Mouse (Mus musculus) E14TG2a.4 (cell line): ENCODE results near the gene Gm826.
A peak's percentile ranks its signal among the peaks of the same experiment; 100 is the strongest.

Experiments
- H3K27me3 ChIP-seq: 2 replicates; pipeline ENCODE4 v1.6.1; 2014; ENCODE audit warnings: low read length, control low read depth; ENCODE audit not compliant: insufficient read depth
- H3K36me3 ChIP-seq: 2 replicates; pipeline ENCODE4 v1.6.1; 2014; ENCODE audit warnings: low read length, control low read depth; ENCODE audit not compliant: insufficient read depth
- H3K4me1 ChIP-seq: replicated peaks from 2 replicates; pipeline ENCODE4 v1.6.1; 2014; ENCODE audit warnings: low read depth, low read length, control low read depth
- H3K4me3 ChIP-seq: replicated peaks from 2 replicates; pipeline ENCODE4 v1.5.1; 2014; ENCODE audit warnings: mild to moderate bottlenecking, low read length
- H3K9me3 ChIP-seq: 2 replicates; pipeline ENCODE4 v1.6.1; 2014; ENCODE audit warnings: low read length, control low read depth
- CTCF ChIP-seq: conservative IDR thresholded peaks from 2 replicates; pipeline ENCODE4 v1.5.1; 2014; ENCODE audit warnings: low read length
- NANOG ChIP-seq: IDR thresholded peaks from 2 replicates; pipeline ENCODE4 v1.6.1; 2014; ENCODE audit warnings: borderline replicate concordance, low read length, mixed read lengths
- POU5F1 ChIP-seq: IDR thresholded peaks from 2 replicates; pipeline ENCODE4 v1.6.1; 2014; ENCODE audit warnings: low read length, borderline replicate concordance

Gene Gm826

GRCm38 (mm10) chr2:160321829-160322228 is 12.1 kb downstream of the Gm826 start:
- Histone ChIP-seq H3K4me1 (no peaks in the 10 kb centered on the region), H3K36me3 (no peaks in the 10 kb centered on the region), H3K4me3 (no peak overlapping the region), H3K9me3 (no peaks in the 10 kb centered on the region), H3K27me3 (peaks cover 14% of the 10 kb centered on the region; the same call in 1 of the 2 replicates)
- no peak for TF ChIP-seq CTCF
- no peak for TF ChIP-seq NANOG
- TF ChIP-seq POU5F1: no peak

- Histone ChIP-seq H3K36me3 (no peaks in the 10 kb centered on the region), H3K4me1 (0 out of 2 replicates have a peak, but pooled peaks cover 4% of the 10 kb centered on the region), H3K27me3 (peaks cover 21% of the 10 kb centered on the region), H3K4me3 (no peak overlapping the region), H3K9me3 (no peaks in the 10 kb centered on the region)
- TF ChIP-seq CTCF (no peak), POU5F1 (no peak)
Observed at GRCm38 (mm10) chr2:160318255-160318654, 15.7 kb downstream of the Gm826 start.

DNA sequence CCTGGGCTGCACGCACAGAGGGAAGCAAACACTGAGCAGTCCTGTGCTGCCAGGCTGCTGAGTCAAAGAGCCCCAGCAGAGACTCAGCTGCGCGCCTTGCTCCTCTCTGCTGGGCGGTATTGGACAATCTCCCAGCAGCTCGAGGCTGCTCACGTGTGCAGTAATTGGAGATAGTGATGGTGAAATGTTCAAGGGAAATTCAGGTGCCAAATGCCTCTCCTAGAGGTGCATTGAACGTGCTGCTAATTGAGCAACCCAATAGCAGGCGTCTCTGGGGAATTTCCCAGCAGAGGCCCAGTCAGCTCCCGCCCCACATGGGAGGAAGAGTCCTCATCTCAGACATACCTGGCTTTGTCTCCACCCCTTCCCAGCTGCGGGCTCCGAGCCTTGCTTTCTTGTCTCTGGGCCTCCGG is 20.4 kb downstream of the Gm826 start:
- 0 out of 2 replicates have a peak, but pooled peaks cover 4% of the 10 kb centered on the region for H3K4me1 ChIP-seq
- 0 out of 2 replicates have a peak overlapping the region, but pooled peaks have one; percentile 3 for H3K4me3 ChIP-seq
- no peaks in the 10 kb centered on the region for H3K36me3 ChIP-seq
- H3K9me3 ChIP-seq: no peaks in the 10 kb centered on the region
- TF ChIP-seq CTCF: no peak
- TF ChIP-seq NANOG: no peak
- TF ChIP-seq POU5F1: no peak
- peaks cover 22% of the 10 kb centered on the region for H3K27me3 ChIP-seq

- no peak overlapping the region for H3K4me3 ChIP-seq
- no peaks in the 10 kb centered on the region for H3K4me1 ChIP-seq
- no peaks in the 10 kb centered on the region for H3K9me3 ChIP-seq
- H3K36me3 ChIP-seq: no peaks in the 10 kb centered on the region
- TF ChIP-seq POU5F1 (no peak), CTCF (no peak), NANOG (no peak)
- no peaks in the 10 kb centered on the region for H3K27me3 ChIP-seq
Observed at GRCm38 (mm10) chr2:160305070-160305469, 28.9 kb downstream of the Gm826 start.

- no peaks in the 10 kb centered on the region for H3K9me3 ChIP-seq
- no peak for TF ChIP-seq NANOG
- no peak for TF ChIP-seq CTCF
- TF ChIP-seq POU5F1: no peak
- no peak overlapping the region for H3K4me3 ChIP-seq
- no peaks in the 10 kb centered on the region for H3K4me1 ChIP-seq
- no peaks in the 10 kb centered on the region for H3K27me3 ChIP-seq
- H3K36me3 ChIP-seq: no peaks in the 10 kb centered on the region
Observed at GRCm38 (mm10) chr2:160303992-160304391, 30.0 kb downstream of the Gm826 start.

DNA sequence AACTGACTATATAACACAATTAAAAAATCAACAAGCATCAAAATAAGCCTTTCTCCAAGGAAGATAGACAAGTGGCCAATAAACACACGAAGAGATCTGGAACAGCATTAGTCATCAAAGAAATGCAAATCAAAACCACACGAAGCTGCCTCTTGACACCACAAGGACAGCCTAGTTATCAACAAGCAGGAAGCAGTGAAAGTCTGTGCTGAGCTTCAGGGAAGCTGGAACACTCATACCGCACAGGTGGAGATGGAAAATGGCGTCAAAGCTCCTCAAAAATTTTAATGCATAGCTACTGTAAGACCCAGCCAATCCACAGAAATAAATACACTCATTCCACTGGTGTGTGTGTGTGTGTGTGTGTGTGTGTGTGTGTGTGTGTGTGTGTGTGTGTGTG is 31.9 kb downstream of the Gm826 start:
- H3K36me3 ChIP-seq: no peaks in the 10 kb centered on the region
- no peak overlapping the region for H3K4me3 ChIP-seq
- TF ChIP-seq CTCF (no peak), POU5F1 (no peak), NANOG (no peak)
- no peaks in the 10 kb centered on the region for H3K4me1 ChIP-seq
- H3K27me3 ChIP-seq: no peaks in the 10 kb centered on the region
- H3K9me3 ChIP-seq: no peaks in the 10 kb centered on the region

DNA sequence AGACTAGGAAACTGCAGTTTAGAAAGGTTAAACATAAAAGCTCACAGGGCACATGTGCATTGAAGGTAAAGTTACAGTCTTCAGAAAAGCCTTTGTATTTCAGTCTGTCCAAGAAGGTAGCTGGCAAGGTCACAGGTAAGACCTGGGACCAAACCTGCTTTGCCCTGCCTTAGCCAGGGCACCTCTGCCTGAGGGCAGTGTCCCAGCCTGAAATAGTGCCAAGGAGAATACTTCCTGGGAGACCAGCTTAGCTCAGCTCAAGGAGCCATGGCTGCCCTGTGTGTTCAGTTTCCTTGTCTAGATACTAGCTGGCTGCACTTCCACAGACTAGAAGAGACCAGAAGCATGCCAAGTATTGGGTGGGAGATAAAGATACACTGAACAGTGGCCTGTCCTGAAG is 35.4 kb downstream of the Gm826 start:
- Histone ChIP-seq H3K27me3 (no peaks in the 10 kb centered on the region), H3K36me3 (no peaks in the 10 kb centered on the region), H3K4me1 (no peaks in the 10 kb centered on the region), H3K4me3 (no peak overlapping the region), H3K9me3 (no peaks in the 10 kb centered on the region)
- no peak for TF ChIP-seq POU5F1
- no peak for TF ChIP-seq CTCF
- no peak for TF ChIP-seq NANOG

DNA sequence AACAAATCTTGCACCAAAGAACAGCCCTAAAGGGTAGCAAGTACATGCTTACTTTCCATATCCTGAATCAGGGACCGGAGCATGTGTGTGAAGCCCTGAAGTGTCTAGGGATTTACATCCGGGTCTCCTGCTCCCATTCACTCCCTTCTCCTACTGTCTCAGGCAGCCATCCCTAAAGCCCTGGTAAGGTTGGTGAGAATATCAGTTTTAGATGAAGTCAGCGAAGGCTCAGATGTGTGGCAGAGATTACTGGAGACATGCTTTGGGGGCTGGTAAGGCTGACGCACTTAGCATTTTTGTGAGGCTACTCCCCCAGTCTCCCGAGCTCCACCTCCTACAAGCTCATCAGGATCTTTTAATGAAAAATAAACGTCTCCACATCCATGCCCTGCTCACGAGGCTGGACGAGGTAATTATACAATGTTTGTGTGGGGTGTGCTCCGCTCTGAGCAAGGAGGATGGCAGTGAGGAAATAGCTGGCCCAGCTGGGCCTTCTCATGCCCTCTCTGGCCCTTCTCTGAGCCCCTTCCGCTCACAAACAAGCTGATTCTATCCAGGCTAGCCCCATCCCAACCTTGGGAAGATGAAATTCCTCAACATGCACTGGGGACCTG is 45.3 kb downstream of the Gm826 start:
- TF ChIP-seq NANOG (no peak), CTCF (no peak), POU5F1 (no peak)
- no peaks in the 10 kb centered on the region for H3K4me1 ChIP-seq
- no peaks in the 10 kb centered on the region for H3K27me3 ChIP-seq
- no peaks in the 10 kb centered on the region for H3K36me3 ChIP-seq
- H3K4me3 ChIP-seq: no peak overlapping the region
- H3K9me3 ChIP-seq: no peaks in the 10 kb centered on the region

DNA sequence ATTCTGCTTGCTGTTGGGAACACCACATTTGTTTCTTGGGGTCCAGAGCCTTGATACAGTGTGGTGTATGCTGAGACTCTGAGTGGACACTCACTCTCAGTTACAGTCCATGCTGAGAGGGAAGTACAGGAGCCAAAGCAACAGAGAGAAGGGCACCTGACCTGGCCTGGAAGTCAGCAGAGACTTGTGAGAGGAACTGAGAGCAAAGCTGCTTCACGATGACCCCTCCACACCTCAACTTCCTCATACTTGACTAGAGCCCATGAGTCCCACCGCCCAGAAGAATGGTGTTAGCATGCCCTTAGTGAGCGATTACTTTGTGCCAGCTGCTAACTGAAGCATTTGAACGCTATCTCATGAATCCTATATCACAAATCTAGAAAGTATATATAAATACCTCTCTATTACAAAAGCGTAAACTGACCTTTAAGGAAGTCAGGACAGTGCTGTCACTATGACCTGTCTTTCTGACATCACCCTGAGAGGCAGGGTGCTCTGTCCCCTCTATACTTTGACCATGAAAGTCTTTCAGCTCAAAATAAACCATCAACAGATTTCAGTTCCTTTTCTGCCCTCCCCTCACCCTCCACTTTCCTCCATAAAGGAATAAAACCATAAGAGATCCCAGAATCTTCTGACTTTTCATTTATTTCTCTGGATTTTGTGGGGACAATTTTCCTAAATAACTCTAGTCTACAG is 57.9 kb downstream of the Gm826 start:
- Histone ChIP-seq H3K4me3 (no peak overlapping the region), H3K4me1 (no peaks in the 10 kb centered on the region), H3K9me3 (no peaks in the 10 kb centered on the region), H3K36me3 (no peaks in the 10 kb centered on the region), H3K27me3 (peaks cover 4% of the 10 kb centered on the region; the same call in 1 of the 2 replicates)
- TF ChIP-seq POU5F1 (no peak), CTCF (no peak), NANOG (no peak)
